Mouse (Mus musculus): ENCODE measurements at regions not wholly inside any gene's neighbourhood (a gene's known extent, or its start where the extent isn't known, plus 50 kb on each side); places are given as distances from the start of the nearest gene placed in this dataset.
A peak's percentile ranks its signal among the peaks of the same experiment; 100 is the strongest.

- Histone ChIP-seq H3K27me3 (replicated peaks) (no peaks in the 10 kb centered on the region), H3K9ac (no peak overlapping the region), H3K27ac (no peak overlapping the region), H3K36me3 (no peaks in the 10 kb centered on the region), H3K4me2 (replicated peaks) (no peak overlapping the region), H3K9me3 (no peaks in the 10 kb centered on the region), H3K4me3 (no peak overlapping the region), H3K4me1 (no peaks in the 10 kb centered on the region)
- no peak for ATAC-seq (ENCODE audit: low FRiP score, low read depth)
- WGBS, result 92% methylated on average over 9 of the region's 9 CpGs
Measured at GRCm38 (mm10) chr14:105403256-105403655, 144.9 kb downstream of the Ndfip2 start.

- Histone ChIP-seq H3K9ac (no peak overlapping the region), H3K4me2 (replicated peaks) (no peak overlapping the region), H3K4me3 (no peak overlapping the region), H3K27me3 (replicated peaks) (no peaks in the 10 kb centered on the region), H3K9me3 (no peaks in the 10 kb centered on the region), H3K27ac (no peak overlapping the region), H3K36me3 (no peaks in the 10 kb centered on the region), H3K4me1 (0 out of 2 replicates have a peak, but pooled peaks cover 3% of the 10 kb centered on the region)
- 95% methylated on average over 10 of the region's 10 CpGs for WGBS
- ATAC-seq (ENCODE audit: low FRiP score, low read depth), result no peak
Measured at GRCm38 (mm10) chr14:105402556-105402955, 144.2 kb downstream of the Ndfip2 start.

- Histone ChIP-seq H3K4me1 (0 out of 2 replicates have a peak, but pooled peaks cover 3% of the 10 kb centered on the region), H3K9me3 (no peaks in the 10 kb centered on the region), H3K27me3 (replicated peaks) (no peaks in the 10 kb centered on the region), H3K9ac (no peak overlapping the region), H3K27ac (no peak overlapping the region), H3K36me3 (no peaks in the 10 kb centered on the region), H3K4me2 (replicated peaks) (no peak overlapping the region), H3K4me3 (no peak overlapping the region)
- WGBS, result 31% methylated on average over 8 of the region's 8 CpGs
- ATAC-seq (ENCODE audit: low FRiP score, low read depth), result peak; percentile 81
Measured at GRCm38 (mm10) chr14:105397467-105397866, 139.1 kb downstream of the Ndfip2 start.

GRCm38 (mm10) chr14:105392079-105392813, 133.9 kb downstream of the Ndfip2 start:
- Histone ChIP-seq H3K27ac (no peak overlapping the region), H3K36me3 (no peaks in the 10 kb centered on the region), H3K4me1 (no peaks in the 10 kb centered on the region), H3K4me3 (no peak overlapping the region), H3K9me3 (no peaks in the 10 kb centered on the region), H3K4me2 (replicated peaks) (no peak overlapping the region), H3K9ac (no peak overlapping the region), H3K27me3 (replicated peaks) (no peaks in the 10 kb centered on the region)
- no peak for ATAC-seq (ENCODE audit: low FRiP score, low read depth)
- WGBS, result 92% methylated on average over 21 of the region's 21 CpGs

GRCm38 (mm10) chr14:105391430-105391829, 133.1 kb downstream of the Ndfip2 start:
- Histone ChIP-seq H3K9me3 (no peaks in the 10 kb centered on the region), H3K27ac (no peak overlapping the region), H3K36me3 (no peaks in the 10 kb centered on the region), H3K27me3 (replicated peaks) (no peaks in the 10 kb centered on the region), H3K4me2 (replicated peaks) (no peak overlapping the region), H3K9ac (no peak overlapping the region), H3K4me1 (no peaks in the 10 kb centered on the region), H3K4me3 (no peak overlapping the region)
- ATAC-seq (ENCODE audit: low FRiP score, low read depth), result no peak
- WGBS, result 94% methylated on average over 11 of the region's 11 CpGs

GRCm38 (mm10) chr14:105385119-105385518, 126.7 kb downstream of the Ndfip2 start:
- no peak for ATAC-seq (ENCODE audit: low FRiP score, low read depth)
- 79% methylated on average over 4 of the region's 4 CpGs for WGBS
- no peaks in the 10 kb centered on the region for H3K27me3 ChIP-seq (replicated peaks)

GRCm38 (mm10) chr14:105383382-105383781, 125.0 kb downstream of the Ndfip2 start:
- Histone ChIP-seq H3K4me3 (no peak overlapping the region), H3K36me3 (no peaks in the 10 kb centered on the region), H3K27me3 (replicated peaks) (no peaks in the 10 kb centered on the region), H3K4me1 (0 out of 2 replicates have a peak, but pooled peaks cover 4% of the 10 kb centered on the region), H3K27ac (no peak overlapping the region), H3K9me3 (no peaks in the 10 kb centered on the region), H3K9ac (no peak overlapping the region), H3K4me2 (replicated peaks) (no peak overlapping the region)
- no peak for ATAC-seq (ENCODE audit: low FRiP score, low read depth)
- 78% methylated on average over 5 of the region's 5 CpGs for WGBS

More at GRCm38 (mm10) chr14:105385119-105385518, 126.7 kb downstream of the Ndfip2 start:
- Histone ChIP-seq H3K9me3 (no peaks in the 10 kb centered on the region), H3K27ac (no peak overlapping the region), H3K9ac (no peak overlapping the region), H3K4me2 (replicated peaks) (no peak overlapping the region), H3K4me1 (no peaks in the 10 kb centered on the region), H3K36me3 (no peaks in the 10 kb centered on the region), H3K4me3 (no peak overlapping the region)

GRCm38 (mm10) chr14:105380101-105380500, 121.7 kb downstream of the Ndfip2 start:
- no peaks in the 10 kb centered on the region for H3K36me3 ChIP-seq
- 74% methylated on average over 4 of the region's 4 CpGs for WGBS
- no peak overlapping the region for H3K9ac ChIP-seq
- no peak overlapping the region for H3K27ac ChIP-seq
- H3K4me3 ChIP-seq, result no peak overlapping the region
- H3K27me3 ChIP-seq (replicated peaks), result no peaks in the 10 kb centered on the region
- no peak for ATAC-seq (ENCODE audit: low FRiP score, low read depth)
- no peaks in the 10 kb centered on the region for H3K9me3 ChIP-seq
- H3K4me1 ChIP-seq, result 0 out of 2 replicates have a peak, but pooled peaks cover 4% of the 10 kb centered on the region
- H3K4me2 ChIP-seq (replicated peaks), result no peak overlapping the region

- Histone ChIP-seq H3K4me2 (replicated peaks) (no peak overlapping the region), H3K27ac (no peak overlapping the region), H3K9ac (no peak overlapping the region), H3K4me3 (no peak overlapping the region), H3K4me1 (0 out of 2 replicates have a peak, but pooled peaks cover 4% of the 10 kb centered on the region), H3K27me3 (replicated peaks) (no peaks in the 10 kb centered on the region), H3K36me3 (no peaks in the 10 kb centered on the region), H3K9me3 (no peaks in the 10 kb centered on the region)
- 41% methylated on average over 5 of the region's 5 CpGs for WGBS
- ATAC-seq (ENCODE audit: low FRiP score, low read depth), result no peak
Measured at GRCm38 (mm10) chr14:105377770-105378169, 119.4 kb downstream of the Ndfip2 start.

GRCm38 (mm10) chr14:105377035-105377621, 118.8 kb downstream of the Ndfip2 start:
- WGBS, result 62% methylated on average over 4 of the region's 4 CpGs
- Histone ChIP-seq H3K9ac (no peak overlapping the region), H3K27ac (no peak overlapping the region), H3K27me3 (replicated peaks) (no peaks in the 10 kb centered on the region), H3K4me3 (no peak overlapping the region), H3K36me3 (no peaks in the 10 kb centered on the region), H3K4me1 (0 out of 2 replicates have a peak, but pooled peaks cover 4% of the 10 kb centered on the region), H3K4me2 (replicated peaks) (no peak overlapping the region), H3K9me3 (no peaks in the 10 kb centered on the region)
- no peak for ATAC-seq (ENCODE audit: low FRiP score, low read depth)

- Histone ChIP-seq H3K4me3 (no peak overlapping the region), H3K27me3 (replicated peaks) (no peaks in the 10 kb centered on the region), H3K4me1 (no peaks in the 10 kb centered on the region), H3K9me3 (no peaks in the 10 kb centered on the region), H3K4me2 (replicated peaks) (no peak overlapping the region), H3K36me3 (no peaks in the 10 kb centered on the region), H3K27ac (no peak overlapping the region), H3K9ac (no peak overlapping the region)
- 78% methylated on average over 5 of the region's 5 CpGs for WGBS
- ATAC-seq (ENCODE audit: low FRiP score, low read depth), result no peak
Measured at GRCm38 (mm10) chr14:105369637-105370435, 111.5 kb downstream of the Ndfip2 start.

- Histone ChIP-seq H3K9me3 (no peaks in the 10 kb centered on the region), H3K27ac (no peak overlapping the region)
- no peak for ATAC-seq (ENCODE audit: low FRiP score, low read depth)
Measured at GRCm38 (mm10) chr14:105360530-105360929, 102.2 kb downstream of the Ndfip2 start.

More at GRCm38 (mm10) chr14:105360530-105360929, 102.2 kb downstream of the Ndfip2 start:
- Histone ChIP-seq H3K4me1 (no peaks in the 10 kb centered on the region), H3K27me3 (replicated peaks) (no peaks in the 10 kb centered on the region), H3K4me3 (no peak overlapping the region), H3K36me3 (no peaks in the 10 kb centered on the region), H3K4me2 (replicated peaks) (no peak overlapping the region), H3K9ac (no peak overlapping the region)
- 91% methylated on average over 6 of the region's 6 CpGs for WGBS
